Mouse (Mus musculus): Measurements from ENCODE around the gene Actrt3.

- TF ChIP-seq CTCF (IDR thresholded peaks at IDR 0.05; ENCODE audit: control insufficient read depth, insufficient read depth, low read length): no peak
- TF ChIP-seq POLR2A (IDR thresholded peaks at IDR 0.05; ENCODE audit: borderline replicate concordance, control insufficient read depth, low read depth, low read length): no peak
Observed at GRCm38 (mm10) chr3:30597271-30597670, 2.5 kb downstream of the Actrt3 start.
